Mouse (Mus musculus): ENCODE data around the gene Cdh12. TPM values are rescaled to one million over a fixed set of nuclear protein-coding genes. Genes with fewer than 3 reads are reported as not detected.
A peak's percentile ranks its signal among the peaks of the same experiment; 100 is the strongest.
"Not testable (repeated sequence)": the region's sequence is repeated elsewhere in the genome, so short reads cannot be mapped to it uniquely, and the experiment has no call there.

Cdh12 gene
- total RNA-seq, 2 experiments from 2014 or later, result 30.1 to 35.4 TPM

DNA sequence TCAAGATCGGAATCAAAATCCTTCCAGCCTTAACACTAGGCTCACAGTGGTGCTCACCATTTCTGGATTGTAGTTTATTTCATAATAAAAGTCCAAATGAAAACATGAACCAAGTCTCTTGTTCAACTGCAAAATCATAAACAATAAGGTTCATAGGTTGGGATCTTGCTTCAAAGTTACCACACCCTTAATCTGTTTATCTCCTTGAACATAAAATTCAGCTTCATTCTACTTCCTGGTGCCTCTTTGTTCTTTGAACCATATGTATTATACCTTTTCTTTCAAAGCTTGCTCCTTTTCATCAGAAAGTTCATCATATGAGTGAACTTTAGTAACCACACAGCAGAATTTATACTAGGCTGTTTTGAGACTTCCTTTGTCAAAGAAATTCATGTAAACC lies 614.6 kb downstream of the Cdh12 start:
- intact Hi-C loops (cut with DNase I), result no loop called here
- DNase-seq, result no peak

DNA sequence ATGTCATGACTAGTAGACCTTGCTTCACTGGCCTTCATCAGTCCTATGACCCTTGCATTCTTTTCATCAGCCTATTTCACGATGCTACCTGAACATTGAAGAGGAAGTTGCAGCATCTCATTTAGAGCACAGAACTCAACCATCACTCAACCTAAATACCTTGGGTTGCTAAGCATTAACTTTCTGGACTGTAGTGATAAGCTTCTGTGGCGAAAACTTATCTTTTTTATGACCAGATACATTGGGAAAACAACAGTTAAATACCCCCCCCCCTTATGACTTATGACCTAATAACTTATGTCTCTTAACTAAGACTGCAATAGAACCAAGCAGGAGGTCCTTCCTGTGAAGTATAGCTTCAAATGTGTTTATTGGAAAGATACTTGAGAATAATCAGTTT lies 620.2 kb downstream of the Cdh12 start:
- no peak for DNase-seq
- intact Hi-C loops (cut with DNase I), result no loop called here

GRCm38 (mm10) chr15:21092824-21093223 lies 643.8 kb downstream of the Cdh12 start:
- intact Hi-C loops (cut with DNase I), result no loop called here
- DNase-seq, result no peak

DNA sequence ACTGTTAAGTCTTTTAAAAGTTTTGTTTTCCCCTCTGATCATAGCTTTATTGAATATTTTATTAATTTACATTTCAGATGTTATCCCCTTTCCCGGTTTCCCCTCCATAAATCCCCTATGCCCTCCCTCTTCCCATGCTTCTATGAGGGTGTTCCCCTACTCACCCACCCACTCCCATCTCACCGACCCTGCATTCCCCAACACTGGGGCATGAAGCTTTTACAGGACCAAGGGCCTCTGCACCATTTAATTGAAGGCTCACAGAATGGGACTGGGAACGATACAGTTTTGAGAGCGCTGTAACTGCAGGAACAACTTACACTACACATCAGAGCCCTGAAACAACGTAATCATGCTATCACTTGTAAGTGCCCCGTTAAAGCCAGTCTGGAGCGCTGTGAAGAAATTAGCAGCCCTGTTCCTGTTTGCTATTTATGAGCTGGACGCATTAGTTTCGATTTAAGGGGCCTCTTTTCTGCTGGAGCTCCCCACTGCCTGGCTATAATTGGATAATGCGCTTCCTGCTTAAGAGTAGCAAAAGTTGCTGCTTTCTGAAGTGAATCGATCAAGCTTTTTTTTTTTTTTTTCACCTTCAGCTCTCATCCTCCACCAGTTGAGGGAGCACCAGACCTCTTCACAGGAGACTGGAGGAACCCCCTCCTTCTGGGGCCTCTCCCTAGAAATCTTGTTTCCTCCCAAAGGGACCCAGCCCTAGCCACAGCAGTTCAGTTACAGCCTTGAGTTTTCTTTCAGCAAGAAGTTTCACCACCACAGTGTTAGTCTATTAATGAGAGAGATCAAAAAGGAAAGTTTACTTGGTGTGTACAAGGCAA lies 660.2 kb downstream of the Cdh12 start:
- intact Hi-C loops (cut with DNase I), result no loop called here
- DNase-seq, result peak; percentile 8

DNA sequence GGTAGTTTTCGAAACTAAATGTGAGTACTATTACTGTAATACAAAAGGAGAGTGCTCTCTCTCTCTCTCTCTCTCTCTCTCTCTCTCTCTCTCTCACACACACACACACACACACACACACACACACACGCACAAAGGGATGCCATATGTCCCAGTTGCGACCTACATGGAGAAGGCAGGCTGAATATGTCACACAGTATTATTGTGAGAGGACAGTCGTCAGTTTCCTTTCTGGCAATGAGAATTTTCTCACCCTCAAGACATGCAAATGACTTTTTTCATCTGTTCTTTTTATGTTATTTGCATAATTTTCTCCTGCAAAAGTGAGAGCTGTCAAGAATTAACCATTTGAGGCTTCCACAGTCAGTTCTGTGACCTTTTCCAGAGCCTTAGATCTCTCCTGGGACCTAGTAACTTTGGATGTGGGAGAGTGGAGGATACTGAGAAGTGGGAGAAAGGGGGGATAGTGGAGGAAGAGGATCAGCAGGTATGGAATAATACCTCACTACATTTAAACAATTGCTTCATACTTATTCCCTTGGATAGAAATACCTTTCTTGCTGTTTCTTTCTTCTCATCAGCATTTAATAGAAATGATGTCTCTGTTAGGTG lies 660.9 kb downstream of the Cdh12 start:
- intact Hi-C loops (cut with DNase I), result loop anchor here (10.0 kb wide), 1 partner anchor 295 kb away; no protein-coding TSS in a partner anchor
- DNase-seq, result no peak

DNA sequence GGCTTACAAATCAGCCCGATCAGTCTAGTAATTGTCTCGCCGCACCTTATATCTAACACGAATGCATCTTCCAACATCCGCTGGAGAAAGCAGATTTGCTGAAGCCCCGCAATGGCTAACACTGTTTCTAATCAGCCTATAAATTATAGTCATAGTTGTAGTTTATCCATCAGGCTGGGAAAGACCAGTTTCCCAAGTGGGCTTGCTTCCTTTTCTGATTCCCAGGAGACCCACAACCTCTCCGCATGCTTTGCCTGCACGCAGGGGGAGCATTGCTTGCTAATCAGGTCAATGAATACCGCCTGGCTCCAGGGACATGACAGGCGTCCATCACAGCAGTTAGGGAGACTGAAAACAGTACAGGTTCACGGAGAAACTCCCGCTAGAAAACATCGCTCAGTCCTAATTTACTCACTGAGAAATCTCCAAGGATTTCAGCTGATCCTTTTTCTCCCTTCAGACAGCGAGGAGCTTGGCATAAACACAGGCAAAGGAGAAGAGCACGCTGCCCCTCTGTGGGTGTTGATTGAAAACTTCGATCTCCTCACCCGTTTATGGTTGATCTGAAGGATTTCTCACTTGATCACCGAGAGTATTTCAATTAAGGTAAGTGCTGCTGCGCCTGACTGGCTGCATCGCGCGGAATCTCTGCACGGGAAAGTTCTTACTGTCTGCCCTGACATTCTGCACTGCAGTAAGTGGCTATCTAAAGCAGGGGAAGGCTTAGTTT lies 662.0 kb downstream of the Cdh12 start:
- intact Hi-C loops (cut with DNase I), result loop anchor here (10.0 kb wide), 1 partner anchor 294 kb away; no protein-coding TSS in a partner anchor
- DNase-seq, result peak; percentile 8

GRCm38 (mm10) chr15:21114775-21115174 lies 665.7 kb downstream of the Cdh12 start:
- intact Hi-C loops (cut with DNase I), result loop anchor here (10.0 kb wide), 1 partner anchor 290 kb away; no protein-coding TSS in a partner anchor
- DNase-seq, result not testable (repeated sequence)

DNA sequence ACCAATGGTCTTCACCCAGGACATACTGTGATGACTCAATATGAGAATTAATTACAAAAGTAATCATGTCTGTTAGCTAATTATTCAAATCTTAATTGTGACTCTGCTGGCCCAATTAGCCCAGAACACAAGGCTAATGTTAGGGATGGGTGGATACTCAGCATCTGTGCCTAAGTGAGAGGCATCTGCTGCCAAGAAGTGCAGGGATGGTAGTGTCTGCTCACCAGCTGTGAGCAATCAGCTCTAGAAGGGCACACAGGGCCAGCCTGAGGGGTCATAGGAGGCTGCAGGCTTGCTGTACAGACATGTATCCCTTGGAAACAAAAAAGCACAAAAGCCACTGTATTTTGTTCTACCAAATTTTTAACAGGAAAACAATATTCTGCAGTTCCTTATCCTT lies 681.6 kb downstream of the Cdh12 start:
- peak; percentile 29 for DNase-seq
- intact Hi-C loops (cut with DNase I), result no loop called here

GRCm38 (mm10) chr15:21132999-21133398 lies 683.9 kb downstream of the Cdh12 start:
- intact Hi-C loops (cut with DNase I), result no loop called here
- no peak for DNase-seq

- intact Hi-C loops (cut with DNase I), result no loop called here
- no peak for DNase-seq
Observed at GRCm38 (mm10) chr15:21146896-21147295, 697.8 kb downstream of the Cdh12 start.

DNA sequence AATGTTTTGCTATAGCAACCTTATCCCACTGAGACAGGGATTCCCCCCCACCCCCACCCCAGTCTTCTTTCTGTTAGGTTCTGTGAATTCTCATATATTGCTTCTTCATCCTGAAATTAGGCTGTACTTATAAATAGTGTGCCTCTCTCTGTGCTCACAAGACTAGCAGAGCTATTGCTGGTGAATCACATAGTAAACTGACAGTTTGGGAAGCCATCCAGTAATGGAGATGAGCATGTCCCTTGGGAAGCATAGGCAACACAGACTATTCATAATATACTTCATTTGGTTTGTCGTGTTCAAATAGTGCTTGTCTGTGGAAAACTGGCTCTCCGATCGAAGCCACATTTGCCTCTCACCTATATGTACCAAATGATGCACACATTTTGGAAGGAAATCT lies 704.5 kb downstream of the Cdh12 start:
- no peak for DNase-seq
- intact Hi-C loops (cut with DNase I), result no loop called here

GRCm38 (mm10) chr15:21179727-21180126 lies 730.7 kb downstream of the Cdh12 start:
- intact Hi-C loops (cut with DNase I), result no loop called here

DNA sequence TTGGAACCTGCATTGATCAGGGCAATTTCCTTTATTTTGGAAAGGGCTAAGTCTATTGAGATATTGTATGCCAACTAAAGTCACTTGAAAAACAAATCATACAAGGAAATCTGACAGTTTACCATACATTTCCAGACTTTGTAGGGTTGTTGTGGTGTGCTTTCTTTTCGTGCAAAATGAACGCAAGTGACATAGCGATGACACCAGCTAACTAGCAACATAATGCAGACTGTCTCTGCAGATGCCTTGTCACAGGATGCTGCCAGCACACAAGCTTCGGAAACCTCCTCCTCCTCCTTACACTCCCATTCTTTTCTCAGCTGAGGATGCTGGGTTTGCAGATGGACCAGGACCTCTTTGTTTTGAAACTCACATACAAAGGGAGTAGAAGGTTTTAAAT lies 731.1 kb downstream of the Cdh12 start:
- intact Hi-C loops (cut with DNase I), result no loop called here
- no peak for DNase-seq

More at GRCm38 (mm10) chr15:21179727-21180126, 730.7 kb downstream of the Cdh12 start:
- no peak for DNase-seq

DNA sequence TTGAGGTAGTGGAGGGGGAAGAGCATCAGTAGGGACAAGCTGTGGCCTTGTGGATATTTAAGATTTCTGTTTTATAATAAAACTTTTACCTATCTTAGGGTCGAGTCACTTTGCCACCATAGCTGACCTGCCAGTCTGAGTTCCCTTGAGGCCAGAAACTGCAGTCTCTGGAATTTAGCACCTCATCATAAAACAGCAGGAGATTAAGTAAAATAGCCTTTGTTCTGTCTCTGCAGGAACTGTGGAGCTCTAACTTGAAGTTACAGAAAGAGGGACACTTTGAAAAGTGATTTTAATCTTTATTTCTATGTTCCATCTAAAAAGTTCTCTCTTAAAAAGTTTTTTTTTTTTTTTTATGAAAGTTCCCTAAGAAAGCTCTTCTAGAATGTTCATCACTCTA lies 736.7 kb downstream of the Cdh12 start:
- intact Hi-C loops (cut with DNase I), result no loop called here

GRCm38 (mm10) chr15:21210089-21210488 lies 761.0 kb downstream of the Cdh12 start:
- DNase-seq; intact Hi-C loops (cut with DNase I): not testable (repeated sequence)

More for the DNA sequence above, 736.7 kb downstream of the Cdh12 start:
- DNase-seq, result no peak

- no peak for DNase-seq
- intact Hi-C loops (cut with DNase I), result no loop called here
Observed at GRCm38 (mm10) chr15:21223006-21223405, 773.9 kb downstream of the Cdh12 start.

GRCm38 (mm10) chr15:21261318-21261717 lies 812.3 kb downstream of the Cdh12 start:
- intact Hi-C loops (cut with DNase I), result no loop called here
- DNase-seq, result no peak

GRCm38 (mm10) chr15:21269856-21270255 lies 820.8 kb downstream of the Cdh12 start:
- intact Hi-C loops (cut with DNase I), result no loop called here

DNA sequence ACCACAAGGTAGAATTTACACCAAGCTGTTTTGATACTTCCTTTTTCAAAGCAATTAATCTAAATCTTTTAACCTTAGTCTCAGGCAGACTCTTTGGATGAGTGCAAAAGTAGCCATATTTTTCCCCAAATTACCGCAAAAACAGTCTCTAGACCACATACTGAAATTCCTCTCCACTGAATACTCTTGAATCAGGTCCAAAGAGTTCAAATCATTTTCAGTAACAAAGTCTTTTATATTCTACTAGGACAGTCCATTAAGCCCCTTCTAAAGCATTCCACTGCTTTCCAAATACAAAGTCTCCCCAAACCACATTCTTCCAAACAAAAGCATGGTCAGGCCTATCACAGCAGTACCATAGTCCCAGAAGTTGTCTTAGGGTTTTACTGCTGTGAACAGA lies 848.0 kb downstream of the Cdh12 start:
- intact Hi-C loops (cut with DNase I), result no loop called here

More at GRCm38 (mm10) chr15:21269856-21270255, 820.8 kb downstream of the Cdh12 start:
- no peak for DNase-seq

GRCm38 (mm10) chr15:21315457-21315856 lies 866.4 kb downstream of the Cdh12 start:
- DNase-seq, result no peak

More for the DNA sequence above, 848.0 kb downstream of the Cdh12 start:
- DNase-seq, result no peak

DNA sequence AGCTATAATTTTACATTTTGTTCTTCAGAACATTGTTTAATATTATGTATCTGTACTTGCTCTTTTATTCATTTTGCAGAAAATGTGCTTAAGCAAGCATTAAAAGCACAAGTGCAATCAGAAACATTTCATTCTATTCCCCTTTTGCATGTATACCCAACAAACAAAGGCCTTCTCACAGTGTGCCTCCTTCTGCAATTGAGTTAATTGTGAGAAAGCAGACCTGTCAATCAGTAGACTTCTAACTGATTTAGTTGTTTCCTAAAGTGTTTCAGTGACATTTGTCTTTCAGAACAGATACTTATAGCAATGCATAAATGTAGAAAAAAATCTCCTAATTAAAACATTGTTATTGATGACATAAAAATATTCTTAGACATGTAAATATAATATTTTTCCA lies 894.8 kb downstream of the Cdh12 start:
- intact Hi-C loops (cut with DNase I), result no loop called here

More at GRCm38 (mm10) chr15:21315457-21315856, 866.4 kb downstream of the Cdh12 start:
- intact Hi-C loops (cut with DNase I), result no loop called here

More for the DNA sequence above, 894.8 kb downstream of the Cdh12 start:
- DNase-seq, result no peak
